Comparison of ENCODE assay signal across 14 mouse cellular contexts in the genomic region with DNA sequence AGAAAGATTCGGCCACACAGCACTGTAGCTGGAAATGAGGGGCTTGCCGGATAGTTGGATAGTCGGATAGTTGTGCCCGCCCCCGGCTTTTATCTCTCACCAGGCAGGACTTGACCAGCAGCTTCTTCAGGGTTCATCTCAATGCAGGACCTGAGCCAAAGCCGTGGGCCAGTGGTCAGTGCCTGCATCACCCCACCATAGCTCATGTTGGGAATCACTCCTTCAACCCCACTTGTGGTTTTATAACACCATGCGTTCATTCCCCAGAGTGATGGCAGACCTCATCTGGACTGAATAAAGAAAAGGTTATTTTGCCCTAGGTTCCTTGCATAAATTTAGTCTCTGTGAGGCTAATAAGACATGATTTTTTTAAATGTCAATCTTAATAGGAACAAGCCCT. TPM values are rescaled to one million over a fixed set of nuclear protein-coding genes. Genes with fewer than 3 reads are reported as not detected.
DNase-seq lines count a peak whose midpoint lies in the region; ATAC-seq and TF ChIP-seq lines count a peak whose summit lies in the region.
"Had no signal": no experiment of that assay in that cellular context is flagged by ENCODE, and none has a peak within 500 bp of the region (broad histone marks: within the 10 kb centered on the region; RNA-seq: fewer than 3 reads in every experiment).

No protein-coding gene starts in this region.

- no peak for DNase-seq in heart, postnatal 10 days
- DNase-seq in 3T3-L1 (ENCODE audit: low read depth, low spot score), result peak; percentile 54
- peak; percentile 56 for DNase-seq in embryonic facial prominence, embryonic 11.5 days (ENCODE audit: low spot score)
- no peak for DNase-seq in gastrocnemius, adult 2 months
- DNase-seq: adrenal gland, adult 2 months; cerebellum, adult 11-12 months; liver, embryonic 13.5 days; retina, postnatal 1 day; thymus, adult 18-20 months had no signal

- no peak overlapping the region for H3K27ac ChIP-seq in heart, embryonic 12.5 days (ENCODE audit: poor library complexity, severe bottlenecking)
- H3K27ac ChIP-seq in embryonic facial prominence, embryonic 11.5 days (replicated peaks; ENCODE audit: low read depth, low read length), result no peak overlapping the region
- peak overlapping the region; percentile 33; the same call in 1 of the 2 replicates for H3K27ac ChIP-seq in limb, embryonic 13.5 days
- no peak overlapping the region for H3K27ac ChIP-seq in gastrocnemius, adult 2 months
- H3K27ac ChIP-seq: kidney, postnatal 0 days; liver, embryonic 13.5 days had no signal

- ATAC-seq in heart, embryonic 12.5 days (ENCODE audit: insufficient number of reproducible peaks, low FRiP score), result no peak
- no peak for ATAC-seq in embryonic facial prominence, embryonic 11.5 days (replicated peaks; ENCODE audit: insufficient number of reproducible peaks, low FRiP score, low TSS enrichment, low read depth)
- ATAC-seq in limb, embryonic 13.5 days (ENCODE audit: low FRiP score, low read depth), result no peak
- ATAC-seq in megakaryocyte, adult 5-6 weeks (ENCODE audit: poor library complexity, severe bottlenecking), result no peak

- H3K4me2 ChIP-seq in heart, embryonic 12.5 days, result no peak overlapping the region
- no peak overlapping the region for H3K4me2 ChIP-seq in embryonic facial prominence, embryonic 11.5 days (ENCODE audit: low read depth, low read length)
- H3K4me2 ChIP-seq in limb, embryonic 13.5 days (replicated peaks), result peak overlapping the region; percentile 34
- H3K4me2 ChIP-seq: liver, embryonic 13.5 days had no signal

- no peak overlapping the region for H3K4me3 ChIP-seq in heart, embryonic 12.5 days
- no peak overlapping the region for H3K4me3 ChIP-seq in embryonic facial prominence, embryonic 11.5 days (ENCODE audit: low read depth, low read length)
- no peak overlapping the region for H3K4me3 ChIP-seq in limb, embryonic 13.5 days
- H3K4me3 ChIP-seq in gastrocnemius, adult 2 months, result no peak overlapping the region
- H3K4me3 ChIP-seq: liver, embryonic 13.5 days had no signal

- H3K27me3 ChIP-seq in heart, embryonic 12.5 days (replicated peaks), result no peaks in the 10 kb centered on the region
- no peaks in the 10 kb centered on the region for H3K27me3 ChIP-seq in embryonic facial prominence, embryonic 11.5 days (ENCODE audit: control insufficient read depth, insufficient read depth, low read length)
- H3K27me3 ChIP-seq in limb, embryonic 13.5 days, result no peaks in the 10 kb centered on the region
- H3K27me3 ChIP-seq: liver, embryonic 13.5 days had no signal

- peaks cover 5% of the 10 kb centered on the region for H3K36me3 ChIP-seq in heart, embryonic 12.5 days
- no peaks in the 10 kb centered on the region for H3K36me3 ChIP-seq in embryonic facial prominence, embryonic 11.5 days (replicated peaks; ENCODE audit: control insufficient read depth, insufficient read depth, low read depth, low read length)
- peaks cover 25% of the 10 kb centered on the region for H3K36me3 ChIP-seq in limb, embryonic 13.5 days

- intact Hi-C loops in heart, postnatal 10 days (cut with DNase I), result no loop called here
- intact Hi-C loops in gastrocnemius, adult 2 months (cut with DNase I), result no loop called here

- no peaks in the 10 kb centered on the region for H3K9me3 ChIP-seq in heart, embryonic 12.5 days (replicated peaks)
- H3K9me3 ChIP-seq in embryonic facial prominence, embryonic 11.5 days (replicated peaks; ENCODE audit: control insufficient read depth, low read length), result no peaks in the 10 kb centered on the region
- H3K9me3 ChIP-seq in limb, embryonic 13.5 days, result no peaks in the 10 kb centered on the region
- H3K9me3 ChIP-seq: G1E; liver, embryonic 13.5 days had no signal

- peaks cover 58% of the 10 kb centered on the region for H3K4me1 ChIP-seq in heart, embryonic 12.5 days (replicated peaks)
- H3K4me1 ChIP-seq in embryonic facial prominence, embryonic 11.5 days (ENCODE audit: control insufficient read depth, insufficient read depth, low read length), result peaks cover 6% of the 10 kb centered on the region
- peaks cover 65% of the 10 kb centered on the region for H3K4me1 ChIP-seq in limb, embryonic 13.5 days

- peak overlapping the region; percentile 37; the same call in 1 of the 2 replicates for H3K9ac ChIP-seq in heart, embryonic 12.5 days
- no peak overlapping the region for H3K9ac ChIP-seq in embryonic facial prominence, embryonic 11.5 days (replicated peaks; ENCODE audit: low read length)
- H3K9ac ChIP-seq in limb, embryonic 13.5 days, result no peak overlapping the region
- H3K9ac ChIP-seq: liver, embryonic 13.5 days had no signal

- WGBS in heart, embryonic 12.5 days, result 36% methylated on average over 7 of the region's 7 CpGs
- WGBS in embryonic facial prominence, embryonic 11.5 days, result 29% methylated on average over 7 of the region's 7 CpGs
- WGBS in limb, embryonic 13.5 days, result 24% methylated on average over 7 of the region's 7 CpGs

- no peak for TF ChIP-seq CTCF in gastrocnemius, adult 2 months (IDR thresholded peaks at IDR 0.05)

RNA-seq across cellular contexts. Expression of a gene that starts 9.1 kb away (rescaled TPM):
- 5.8 and 7.2 TPM in 2 replicates for polyA plus RNA-seq in heart, embryonic 12.5 days (2016; fragmentation: Nextera tagmentation; extraction: Ambion mirVana)
- 10 to 100 TPM; 16.8 to 19.0 TPM for total RNA-seq in heart, postnatal 10 days (2021)
- 2.9 and 3.4 TPM in 2 replicates for polyA plus RNA-seq in embryonic facial prominence, embryonic 11.5 days (2014; fragmentation: Nextera tagmentation; extraction: Ambion mirVana)
- 6.3 and 6.6 TPM in 2 replicates for polyA plus RNA-seq in limb, embryonic 13.5 days (2015; fragmentation: Nextera tagmentation; extraction: Ambion mirVana)
- total RNA-seq in megakaryocyte, adult 5-6 weeks (2015), result 21.2 and 21.4 TPM in 2 replicates
- total RNA-seq in megakaryocyte, adult 5-6 weeks (2017), result 14.5 and 19.0 TPM in 2 replicates
- total RNA-seq in gastrocnemius, adult 2 months (2021), result 10 to 100 TPM; 12.2 to 18.9 TPM

RNA-seq across cellular contexts. Expression of a gene that starts 53.4 kb away (rescaled TPM):
- 7.3 and 9.9 TPM in 2 replicates for polyA plus RNA-seq in heart, embryonic 12.5 days (2016; fragmentation: Nextera tagmentation; extraction: Ambion mirVana)
- 1 to 10 TPM; 6.4 to 8.1 TPM for total RNA-seq in heart, postnatal 10 days (2021)
- 5.5 and 8.0 TPM in 2 replicates for polyA plus RNA-seq in embryonic facial prominence, embryonic 11.5 days (2014; fragmentation: Nextera tagmentation; extraction: Ambion mirVana)
- 7.9 and 8.1 TPM in 2 replicates for polyA plus RNA-seq in limb, embryonic 13.5 days (2015; fragmentation: Nextera tagmentation; extraction: Ambion mirVana)
- total RNA-seq in megakaryocyte, adult 5-6 weeks (2015), result 10.3 and 10.7 TPM in 2 replicates
- total RNA-seq in megakaryocyte, adult 5-6 weeks (2017), result 9.3 and 10.0 TPM in 2 replicates
- 1 to 10 TPM; 3.7 to 5.0 TPM for total RNA-seq in gastrocnemius, adult 2 months (2021)

Comparison
In these comparisons a context has a peak if more than half of its experiments do, and no peak if none do; other contexts are left out.
1. DNase-seq: peak in 3T3-L1 (single experiment) and embryonic facial prominence, embryonic 11.5 days (single experiment); none in heart, postnatal 10 days (0 of 2) and gastrocnemius, adult 2 months (single experiment).